In genomic region chr14:40933328-40933727, GRCm38 (mm10) we compare ENCODE assay signal across 21 mouse cellular contexts. TPM values are rescaled to one million over a fixed set of nuclear protein-coding genes. Genes with fewer than 3 reads are reported as not detected.
DNase-seq lines count a peak whose midpoint lies in the region; ATAC-seq and TF ChIP-seq lines count a peak whose summit lies in the region.
"Had no signal": no experiment of that assay in that cellular context is flagged by ENCODE, and none has a peak within 500 bp of the region (broad histone marks: within the 10 kb centered on the region; RNA-seq: fewer than 3 reads in every experiment).

No protein-coding gene starts in this region.

- H3K9me3 ChIP-seq in hindbrain, postnatal 0 days (ENCODE audit: low read length) = no peaks in the 10 kb centered on the region
- H3K9me3 ChIP-seq: embryonic facial prominence, embryonic 15.5 days; forebrain, embryonic 13.5 days; heart, embryonic 15.5 days; neural tube, embryonic 13.5 days had no signal

- no peak overlapping the region for H3K4me3 ChIP-seq in bone marrow, adult 2 months (replicated peaks; ENCODE audit: control insufficient read depth, low read depth, low read length)
- no peak overlapping the region for H3K4me3 ChIP-seq in left cerebral cortex, adult 2 months
- no peak overlapping the region for H3K4me3 ChIP-seq in hindbrain, postnatal 0 days (ENCODE audit: low read length)
- H3K4me3 ChIP-seq: embryonic facial prominence, embryonic 15.5 days; forebrain, embryonic 13.5 days; heart, embryonic 15.5 days; neural tube, embryonic 13.5 days had no signal

- peaks cover 31% of the 10 kb centered on the region for H3K4me1 ChIP-seq in bone marrow, adult 2 months (ENCODE audit: control insufficient read depth, insufficient read depth, low read length)
- H3K4me1 ChIP-seq in hindbrain, postnatal 0 days (ENCODE audit: insufficient read depth, low read length) = 0 out of 2 replicates have a peak, but pooled peaks cover 3% of the 10 kb centered on the region

- WGBS in bone marrow, adult 2 months = 19% methylated on average over 7 of the region's 7 CpGs
- 79% methylated on average over 7 of the region's 7 CpGs for WGBS in hindbrain, postnatal 0 days

- no peak for TF ChIP-seq CTCF in bone marrow, adult 2 months (IDR thresholded peaks at IDR 0.05; ENCODE audit: control insufficient read depth, insufficient read depth, low read length)
- no peak for TF ChIP-seq CTCF in left cerebral cortex, adult 2 months (IDR thresholded peaks at IDR 0.05)
- TF ChIP-seq CTCF in hindbrain, postnatal 0 days (IDR thresholded peaks at IDR 0.05; ENCODE audit: low read depth) = no peak

- no peak overlapping the region for H3K9ac ChIP-seq in hindbrain, postnatal 0 days (replicated peaks; ENCODE audit: low read length)
- H3K9ac ChIP-seq: embryonic facial prominence, embryonic 15.5 days; forebrain, embryonic 13.5 days; heart, embryonic 15.5 days; hindbrain, embryonic 14.5 days; neural tube, embryonic 13.5 days had no signal

- intact Hi-C loops in left cerebral cortex, adult 2 months (cut with DNase I) = no loop called here

- peak; percentile 24 for DNase-seq in kidney, postnatal 10 days
- no peak for DNase-seq in kidney, adult 18-20 months
- peak; percentile 58 to 59 for DNase-seq in B cell, adult 2 months
- no peak for DNase-seq in embryo, embryonic 10 days (ENCODE audit: low spot score)
- DNase-seq in left cerebral cortex, adult 2 months (ENCODE audit: extremely low spot score in 1 of 2, low spot score in 2 of 2) = no peak
- no peak for DNase-seq in hindbrain, postnatal 0 days (ENCODE audit: low spot score)
- DNase-seq: adrenal gland, postnatal 36 days; cerebellum, adult 2 months; heart, adult 11 months; kidney, postnatal 14 days; midbrain, embryonic 14.5 days had no signal

- TF ChIP-seq POLR2A in bone marrow, adult 2 months (IDR thresholded peaks at IDR 0.05; ENCODE audit: borderline replicate concordance, control insufficient read depth, low read depth, low read length) = no peak

- H3K27me3 ChIP-seq in hindbrain, postnatal 0 days (ENCODE audit: insufficient read depth, low read length) = no peaks in the 10 kb centered on the region
- H3K27me3 ChIP-seq: embryonic facial prominence, embryonic 15.5 days; forebrain, embryonic 13.5 days; heart, embryonic 15.5 days; neural tube, embryonic 13.5 days had no signal

- no peaks in the 10 kb centered on the region for H3K36me3 ChIP-seq in hindbrain, postnatal 0 days (ENCODE audit: insufficient read depth, low read length)
- H3K36me3 ChIP-seq: embryonic facial prominence, embryonic 15.5 days; heart, embryonic 15.5 days had no signal

- peak; percentile 43 for ATAC-seq in megakaryocyte, adult 5-6 weeks (ENCODE audit: poor library complexity, severe bottlenecking)
- no peak for ATAC-seq in hindbrain, postnatal 0 days
- ATAC-seq: activated CD4-positive, CD25-positive, alpha-beta regulatory T cell, adult 4 months; CD4-positive, CD25-positive, alpha-beta regulatory T cell, adult 4 months; forebrain, embryonic 13.5 days had no signal

- no peak overlapping the region for H3K4me2 ChIP-seq in hindbrain, postnatal 0 days (ENCODE audit: low read depth, low read length)
- H3K4me2 ChIP-seq: embryonic facial prominence, embryonic 15.5 days; forebrain, embryonic 13.5 days; heart, embryonic 15.5 days; hindbrain, embryonic 14.5 days; neural tube, embryonic 13.5 days had no signal

- H3K27ac ChIP-seq in bone marrow, adult 2 months (ENCODE audit: control insufficient read depth, insufficient read depth, low read depth, low read length, poor library complexity) = 0 out of 2 replicates have a peak overlapping the region, but pooled peaks have one; percentile 23
- H3K27ac ChIP-seq in left cerebral cortex, adult 2 months = no peak overlapping the region
- H3K27ac ChIP-seq in hindbrain, postnatal 0 days = no peak overlapping the region
- H3K27ac ChIP-seq: embryonic facial prominence, embryonic 15.5 days; forebrain, embryonic 13.5 days; heart, embryonic 15.5 days; hindbrain, embryonic 14.5 days; neural tube, embryonic 13.5 days had no signal

RNA-seq across cellular contexts. Expression of gene Tspan14, which starts 33.3 kb away (rescaled TPM):
- polyA plus RNA-seq in bone marrow, adult 2 months (2011; ENCODE audit: insufficient read depth, insufficient read length, low replicate concordance, missing spikeins) = 23.3 and 41.2 TPM in 2 replicates
- 60.6 and 66.0 TPM in 2 replicates for total RNA-seq in megakaryocyte, adult 5-6 weeks (2015)
- total RNA-seq in megakaryocyte, adult 5-6 weeks (2017) = 72.4 and 76.5 TPM in 2 replicates
- 10 to 100 TPM; 50.2 to 52.1 TPM for total RNA-seq in left cerebral cortex, adult 2 months (2021)
- 38.2 and 39.2 TPM in 2 replicates for total RNA-seq in hindbrain, postnatal 0 days (2014; rRNA removed)
- polyA plus RNA-seq in hindbrain, postnatal 0 days (2015; fragmentation: Nextera tagmentation; extraction: Ambion mirVana) = 30.4 and 35.2 TPM in 2 replicates

RNA-seq across cellular contexts. Expression of gene Sh2d4b, which starts 40.3 kb away (rescaled TPM):
- polyA plus RNA-seq in bone marrow, adult 2 months (2011; ENCODE audit: insufficient read depth, insufficient read length, low replicate concordance, missing spikeins) = 3.5 and 6.5 TPM in 2 replicates
- 0.30 and 0.31 TPM in 2 replicates for total RNA-seq in megakaryocyte, adult 5-6 weeks (2015)
- total RNA-seq in megakaryocyte, adult 5-6 weeks (2017) = 0.18 and 0.28 TPM in 2 replicates
- total RNA-seq in left cerebral cortex, adult 2 months (2021) = 1 to 10 TPM; 5.8 to 6.7 TPM
- total RNA-seq in hindbrain, postnatal 0 days (2014; rRNA removed) = 1.8 and 2.6 TPM in 2 replicates
- polyA plus RNA-seq in hindbrain, postnatal 0 days (2015; fragmentation: Nextera tagmentation; extraction: Ambion mirVana) = 0.54 and 0.63 TPM in 2 replicates
- polyA plus RNA-seq: activated CD4-positive, CD25-positive, alpha-beta regulatory T cell, adult 4 months; liver, adult 2 months had no signal

Comparison
In these comparisons a context has a peak if more than half of its experiments do, and no peak if none do; other contexts are left out.
1. DNase-seq: peak in kidney, postnatal 10 days (single experiment) and B cell, adult 2 months (2 of 2); none in kidney, adult 18-20 months (single experiment), embryo, embryonic 10 days (single experiment), left cerebral cortex, adult 2 months (0 of 2) and hindbrain, postnatal 0 days (single experiment).